Mouse (Mus musculus) midbrain, embryonic 11.5 days (tissue): ENCODE measurements around the gene Smarcad1. TPM values are rescaled to one million over a fixed set of nuclear protein-coding genes. Genes with fewer than 3 reads are reported as not detected.

Source experiments
- ATAC-seq: fragments of 200-750 bp; cut with Nextera tagmentation; 2 replicates; pipeline ENCODE4 v1.8.0; 2017; ENCODE audit warnings: moderate TSS enrichment, moderate library complexity; ENCODE audit not compliant: low FRiP score
- DNase-seq: peaks from one replicate; pipeline ENCODE4 v3.0.0; 2015; ENCODE audit warnings: low spot score; ENCODE audit errors: missing footprints
- H3K27ac ChIP-seq: fragments of 300-500 bp; sonication (generic); 2 replicates; pipeline ENCODE4 v1.5.1; 2014; ENCODE audit warnings: low read depth, low read length
- H3K27me3 ChIP-seq: fragments of 300-500 bp; sonication (generic); 2 replicates; pipeline ENCODE4 v1.6.1; 2014; ENCODE audit warnings: mild to moderate bottlenecking, low read length, moderate library complexity, mixed read lengths; ENCODE audit not compliant: control insufficient read depth, insufficient read depth
- H3K36me3 ChIP-seq: fragments of 300-500 bp; sonication (generic); 2 replicates; pipeline ENCODE4 v1.6.1; 2014; ENCODE audit warnings: mild to moderate bottlenecking, low read length, moderate library complexity, mixed read lengths; ENCODE audit not compliant: control insufficient read depth, insufficient read depth
- H3K4me1 ChIP-seq: fragments of 300-500 bp; sonication (generic); 2 replicates; pipeline ENCODE4 v1.6.1; 2014; ENCODE audit warnings: low read length; ENCODE audit not compliant: control insufficient read depth, insufficient read depth
- H3K4me2 ChIP-seq: fragments of 300-500 bp; sonication (generic); 2 replicates; pipeline ENCODE4 v1.6.1; 2014; ENCODE audit warnings: mild to moderate bottlenecking, moderate library complexity
- H3K4me3 ChIP-seq: fragments of 300-500 bp; sonication (generic); 2 replicates; pipeline ENCODE4 v1.5.1; 2014; ENCODE audit warnings: low read depth, low read length
- H3K9ac ChIP-seq: fragments of 300-500 bp; sonication (generic); 2 replicates; pipeline ENCODE4 v1.6.1; 2014; ENCODE audit warnings: low read length
- H3K9me3 ChIP-seq: fragments of 300-500 bp; sonication (generic); 2 replicates; pipeline ENCODE4 v1.6.1; 2016; ENCODE audit warnings: low read length; ENCODE audit not compliant: control insufficient read depth
- WGBS: fragments of 180-500 bp; shearing (Covaris S2); extraction: QIAGEN DNeasy Blood & Tissue Kit; methylation state at CpG from one replicate; pipeline ENCODE4 v1.1.7; 2014; 5-methylcytosine and 5-hydroxymethylcytosine counted together
- polyA plus RNA-seq: library from polyadenylated mRNA; unstranded; fragments of >200 nt; fragmentation: Nextera tagmentation; extraction: Ambion mirVana; gene quantifications from 2 replicates; pipeline ENCODE4 v1.2.1, GENCODE M21; 2014

Gene Smarcad1
- polyA plus RNA-seq, 1 experiment from 2014 or later, result 109 TPM

DNA sequence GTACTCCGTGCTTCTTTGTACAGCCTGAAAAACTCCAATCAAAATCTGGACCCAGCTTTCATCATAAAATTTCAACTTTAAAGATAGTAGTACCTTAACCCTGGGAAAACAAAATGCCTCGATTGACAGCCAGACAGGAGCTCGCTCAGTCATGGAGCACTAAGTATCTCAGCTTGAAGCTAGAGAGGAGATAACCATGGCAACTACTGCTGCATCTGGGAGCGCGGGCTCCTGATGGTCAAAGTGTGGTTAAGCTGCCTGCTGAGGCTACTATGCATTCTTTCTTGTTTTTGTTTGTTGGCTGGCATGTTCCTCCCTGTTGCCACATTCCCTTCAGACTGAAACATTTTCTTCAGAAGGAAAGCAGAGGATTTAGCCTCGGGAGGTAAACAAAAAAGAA, 90.0 kb downstream of the Smarcad1 start:
- H3K9ac ChIP-seq, result no peak overlapping the region
- no peak overlapping the region for H3K4me3 ChIP-seq
- ATAC-seq, result peak; percentile 77
- peaks cover 6% of the 10 kb centered on the region; the same call in 1 of the 2 replicates for H3K4me1 ChIP-seq
- H3K9me3 ChIP-seq, result no peaks in the 10 kb centered on the region; the same call in 1 of the 2 replicates
- no peaks in the 10 kb centered on the region for H3K27me3 ChIP-seq
- no peak for DNase-seq
- H3K4me2 ChIP-seq, result no peak overlapping the region
- H3K36me3 ChIP-seq, result no peaks in the 10 kb centered on the region
- 28% methylated on average over 6 of the region's 6 CpGs for WGBS
- no peak overlapping the region for H3K27ac ChIP-seq

DNA sequence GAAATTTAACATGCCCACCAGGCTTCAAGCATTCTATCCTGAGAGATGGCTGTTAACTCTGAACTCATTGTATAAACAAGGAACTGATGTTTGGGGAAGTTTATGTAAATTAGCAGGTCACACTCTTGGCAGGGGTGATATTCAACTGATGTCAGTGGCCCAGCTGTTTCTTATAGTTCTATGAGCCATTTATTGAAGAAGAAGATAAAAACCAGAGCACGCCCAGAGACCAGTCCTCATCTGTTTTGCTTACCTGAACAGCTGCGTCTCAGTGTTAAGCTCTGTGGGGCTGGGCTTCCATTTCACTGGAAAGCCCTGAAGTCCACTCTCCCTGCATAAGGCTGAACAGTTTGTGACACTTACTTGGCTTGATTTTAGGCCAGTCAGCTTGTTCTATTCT, 95.4 kb downstream of the Smarcad1 start:
- peak; percentile 86 for DNase-seq
- Histone ChIP-seq H3K36me3 (no peaks in the 10 kb centered on the region), H3K4me1 (peaks cover 13% of the 10 kb centered on the region), H3K27me3 (no peaks in the 10 kb centered on the region), H3K9me3 (no peaks in the 10 kb centered on the region; the same call in 1 of the 2 replicates), H3K27ac (no peak overlapping the region; the same call in 1 of the 2 replicates), H3K4me3 (no peak overlapping the region), H3K4me2 (no peak overlapping the region), H3K9ac (no peak overlapping the region)
- WGBS, result 40% methylated on average over 2 of the region's 2 CpGs
- peak; percentile 20; the same call in 1 of the 2 replicates for ATAC-seq

DNA sequence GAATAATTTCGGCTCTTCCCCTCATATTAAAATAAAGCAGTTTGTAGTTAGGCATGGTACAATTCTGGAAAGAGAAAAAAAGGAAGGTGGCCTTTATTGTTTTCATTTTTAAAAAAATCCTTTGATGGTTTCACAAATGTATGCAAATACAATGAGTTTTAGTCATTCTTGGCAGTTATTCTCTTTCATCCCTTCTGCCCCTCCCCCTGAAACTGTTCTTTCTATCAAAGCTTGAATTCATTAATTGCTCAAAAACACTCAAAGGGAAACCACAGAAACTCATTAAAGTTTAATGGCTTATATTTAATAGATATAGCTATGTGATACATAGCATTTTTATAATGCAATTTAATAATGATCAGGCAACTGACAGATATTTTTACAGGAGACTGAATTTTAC, 95.9 kb downstream of the Smarcad1 start:
- Histone ChIP-seq H3K36me3 (no peaks in the 10 kb centered on the region), H3K27ac (no peak overlapping the region; the same call in 1 of the 2 replicates), H3K4me1 (peaks cover 13% of the 10 kb centered on the region), H3K9me3 (no peaks in the 10 kb centered on the region; the same call in 1 of the 2 replicates), H3K4me3 (no peak overlapping the region), H3K27me3 (no peaks in the 10 kb centered on the region), H3K4me2 (no peak overlapping the region), H3K9ac (no peak overlapping the region)
- WGBS, result 74% methylated on average over 1 of the region's 1 CpGs
- no peak for DNase-seq
- no peak for ATAC-seq

DNA sequence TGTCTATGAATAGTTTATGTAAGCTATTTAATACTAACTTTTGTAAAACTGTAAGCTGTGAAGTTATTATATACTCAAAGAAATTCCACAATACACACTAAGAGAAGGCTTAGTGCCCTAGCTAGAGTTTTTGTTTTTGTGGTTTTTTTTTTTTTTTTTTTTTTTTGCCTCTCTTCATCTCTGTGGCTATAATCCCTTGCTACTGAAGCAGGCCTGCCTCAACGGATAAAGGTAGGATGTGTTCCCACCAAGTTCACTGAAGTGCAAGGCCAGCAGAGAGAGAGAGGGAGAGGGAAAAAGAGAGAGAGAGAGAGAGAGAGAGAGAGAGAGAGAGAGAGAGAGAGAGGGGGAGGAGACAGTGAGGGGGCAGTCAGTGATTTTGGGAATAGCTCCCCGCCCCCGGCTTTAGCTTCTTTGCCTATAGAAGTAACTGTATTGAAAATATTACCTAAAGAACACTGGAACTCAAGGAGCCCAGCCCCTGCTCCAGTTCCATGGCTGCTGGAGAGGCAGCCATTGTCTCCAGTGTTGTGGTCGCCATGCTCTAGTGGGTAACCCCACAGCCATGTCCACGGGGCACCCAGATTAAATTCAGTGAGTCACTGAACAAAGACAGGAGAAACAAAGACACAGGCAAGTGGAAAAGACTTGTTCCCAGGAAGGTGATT, 97.8 kb downstream of the Smarcad1 start:
- Histone ChIP-seq H3K27me3 (no peaks in the 10 kb centered on the region), H3K4me3 (no peak overlapping the region), H3K9me3 (no peaks in the 10 kb centered on the region), H3K4me1 (peaks cover 21% of the 10 kb centered on the region), H3K36me3 (no peaks in the 10 kb centered on the region), H3K4me2 (no peak overlapping the region), H3K9ac (peak overlapping the region; percentile 16; the same call in 1 of the 2 replicates), H3K27ac (peak overlapping the region; percentile 48; the same call in 1 of the 2 replicates)
- DNase-seq (peak; percentile 90), ATAC-seq (peak; percentile 89)
- 34% methylated on average over 5 of the region's 5 CpGs for WGBS

DNA sequence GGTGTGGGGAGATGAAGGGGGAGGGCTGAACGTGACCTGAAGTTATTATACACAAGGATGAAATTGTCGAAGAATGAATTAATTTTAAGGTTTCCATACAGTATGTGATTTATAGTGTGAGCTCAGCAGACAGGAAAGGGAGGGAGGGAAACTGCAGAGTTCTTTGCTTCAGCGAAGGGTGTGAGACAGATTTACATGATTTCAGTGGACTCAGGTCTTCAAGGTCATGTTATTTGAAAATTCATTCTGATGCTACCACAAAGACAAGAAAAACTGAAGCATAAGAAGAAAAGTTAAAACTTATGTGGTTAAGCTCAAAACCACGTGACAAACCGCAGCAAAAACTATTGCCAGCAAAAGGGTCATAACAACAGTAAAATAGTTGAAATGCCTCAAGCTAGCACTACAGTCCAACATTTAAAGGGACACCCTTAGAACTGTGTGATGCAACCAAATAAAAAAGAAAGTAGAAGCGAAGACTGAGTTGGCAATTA, 98.4 kb downstream of the Smarcad1 start:
- ATAC-seq, result no peak
- 58% methylated on average over 6 of the region's 6 CpGs for WGBS
- no peak overlapping the region for H3K4me2 ChIP-seq

DNA sequence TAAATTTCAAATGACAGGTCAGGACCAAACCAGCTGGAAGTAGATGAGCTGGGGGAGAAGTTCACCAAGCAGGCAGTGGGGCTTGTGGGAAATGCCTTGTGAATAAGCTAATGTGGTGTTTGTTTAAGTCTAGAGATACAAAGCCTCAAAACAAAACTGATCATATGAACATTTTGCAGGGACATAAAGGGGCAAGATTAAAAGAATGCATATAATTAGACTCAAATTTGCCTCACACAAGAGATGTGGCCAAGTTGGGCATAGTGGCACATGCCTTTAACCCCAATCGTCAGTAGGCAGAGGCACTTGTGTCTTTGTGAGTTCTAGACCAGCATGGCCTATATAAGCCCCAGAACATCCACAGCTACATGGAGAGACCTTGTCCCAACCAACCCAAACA, 99.9 kb downstream of the Smarcad1 start:
- WGBS, result 97% methylated on average over 1 of the region's 1 CpGs
- Histone ChIP-seq H3K27ac (no peak overlapping the region), H3K36me3 (no peaks in the 10 kb centered on the region), H3K4me1 (peaks cover 21% of the 10 kb centered on the region), H3K4me3 (no peak overlapping the region), H3K4me2 (no peak overlapping the region), H3K27me3 (no peaks in the 10 kb centered on the region), H3K9me3 (no peaks in the 10 kb centered on the region), H3K9ac (no peak overlapping the region)
- DNase-seq (no peak), ATAC-seq (no peak)

More for the DNA sequence above, 98.4 kb downstream of the Smarcad1 start:
- Histone ChIP-seq H3K9ac (peak overlapping the region; percentile 16; the same call in 1 of the 2 replicates), H3K4me1 (peaks cover 21% of the 10 kb centered on the region), H3K9me3 (no peaks in the 10 kb centered on the region), H3K36me3 (no peaks in the 10 kb centered on the region), H3K27me3 (no peaks in the 10 kb centered on the region), H3K4me3 (no peak overlapping the region), H3K27ac (peak overlapping the region; percentile 48; the same call in 1 of the 2 replicates)
- peak; percentile 83 for DNase-seq

DNA sequence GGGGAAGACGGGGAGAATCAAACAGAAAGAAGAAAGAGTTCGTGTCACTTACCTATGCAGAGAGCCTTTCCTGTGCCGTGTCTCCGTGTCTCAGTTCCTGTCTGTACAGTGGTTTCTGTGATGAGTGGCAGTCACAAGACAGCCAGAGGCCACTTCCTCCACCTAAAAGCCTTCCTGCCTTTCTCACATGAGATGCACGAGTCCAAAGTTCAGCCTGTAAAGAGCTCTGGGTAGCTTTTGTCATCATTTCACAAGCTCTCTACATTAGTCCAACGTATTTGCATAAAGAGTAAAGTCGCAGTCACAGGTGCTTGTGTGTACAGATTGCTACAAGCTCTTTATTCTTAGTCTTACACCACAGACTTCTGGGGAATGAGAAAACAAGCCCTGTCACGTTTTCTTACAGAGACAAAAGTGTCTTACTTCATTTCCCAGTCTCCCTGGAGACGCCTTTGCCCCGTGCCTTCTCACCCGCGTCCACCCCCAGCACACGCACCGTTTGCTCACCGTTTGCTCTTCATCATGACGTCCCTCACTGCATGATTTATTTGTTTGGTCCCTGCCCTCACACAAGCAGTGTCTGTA, 102.3 kb downstream of the Smarcad1 start, which contains the start of gene Hpgds:
Hpgds (minus strand) TSS at position 288 of the 585 bp plus-strand sequence.
- DNase-seq (no peak), ATAC-seq (peak; percentile 49)
- H3K4me3 ChIP-seq, result no peak within 1 kb of the TSS
- no peaks in the 10 kb centered on the region for H3K9me3 ChIP-seq
- no peaks in the 10 kb centered on the region for H3K27me3 ChIP-seq
- H3K4me1 ChIP-seq, result peaks cover 15% of the 10 kb centered on the region; the same call in 1 of the 2 replicates
- H3K4me2 ChIP-seq, result peak within 1 kb of the TSS; percentile 14; the same call in 1 of the 2 replicates
- 30% methylated on average over 16 of the region's 16 CpGs for WGBS
- H3K27ac ChIP-seq, result no peak within 1 kb of the TSS
- H3K9ac ChIP-seq, result no peak within 1 kb of the TSS
- H3K36me3 ChIP-seq, result no peaks in the 10 kb centered on the region

DNA sequence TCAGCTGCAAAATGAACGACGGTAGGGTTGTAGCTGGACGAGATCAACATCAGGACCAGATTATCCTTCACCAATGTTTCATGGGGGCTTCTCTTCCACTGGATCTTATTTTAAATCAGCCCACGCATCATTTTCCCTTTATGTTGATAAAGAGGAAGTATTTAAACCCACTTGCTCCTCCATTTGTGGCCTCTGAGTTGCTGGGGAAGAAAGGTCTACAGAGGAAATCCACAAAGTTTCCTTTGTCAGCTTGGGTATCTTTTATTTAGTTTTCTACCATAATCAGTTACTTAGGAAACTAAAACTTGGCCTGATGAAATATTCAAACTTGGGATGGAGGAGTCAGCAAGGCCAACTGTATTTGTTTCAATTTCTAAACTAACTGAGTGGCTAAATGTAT, 104.0 kb downstream of the Smarcad1 start:
- WGBS, result 91% methylated on average over 4 of the region's 4 CpGs
- H3K36me3 ChIP-seq, result no peaks in the 10 kb centered on the region
- H3K27ac ChIP-seq, result no peak overlapping the region
- H3K4me2 ChIP-seq, result no peak overlapping the region
- H3K4me1 ChIP-seq, result peaks cover 8% of the 10 kb centered on the region; the same call in 1 of the 2 replicates
- H3K9ac ChIP-seq, result no peak overlapping the region
- no peaks in the 10 kb centered on the region for H3K27me3 ChIP-seq
- no peaks in the 10 kb centered on the region for H3K9me3 ChIP-seq
- DNase-seq (no peak), ATAC-seq (no peak)
- no peak overlapping the region for H3K4me3 ChIP-seq

DNA sequence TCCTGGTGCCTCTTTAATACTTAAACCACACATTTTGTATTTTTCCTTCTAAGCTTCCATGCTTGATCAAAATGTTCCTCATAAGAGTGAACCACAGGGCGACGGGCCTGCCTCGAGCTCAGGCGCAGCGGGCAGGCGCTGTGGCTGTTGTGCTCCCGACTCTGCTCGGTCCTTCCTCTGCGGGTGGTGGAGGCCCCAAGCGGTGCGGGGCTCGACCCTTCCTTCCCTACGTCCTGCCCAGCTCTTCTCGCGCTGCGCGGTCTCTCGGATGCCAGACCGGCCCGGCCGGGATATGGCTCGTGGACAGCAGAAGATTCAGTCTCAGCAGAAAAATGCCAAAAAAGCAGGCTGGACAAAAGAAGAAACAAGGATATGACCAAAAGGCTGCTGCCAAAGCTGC, 108.3 kb downstream of the Smarcad1 start:
- peak overlapping the region; percentile 31; the same call in 1 of the 2 replicates for H3K4me2 ChIP-seq
- DNase-seq (no peak), ATAC-seq (0 out of 2 replicates have a peak, but pooled peaks have one; percentile 38)
- no peaks in the 10 kb centered on the region for H3K9me3 ChIP-seq
- H3K36me3 ChIP-seq, result no peaks in the 10 kb centered on the region
- H3K27me3 ChIP-seq, result no peaks in the 10 kb centered on the region
- no peak overlapping the region for H3K4me3 ChIP-seq
- peak overlapping the region; percentile 18; the same call in 1 of the 2 replicates for H3K9ac ChIP-seq
- WGBS, result 8% methylated on average over 22 of the region's 22 CpGs
- no peak overlapping the region for H3K27ac ChIP-seq
- H3K4me1 ChIP-seq, result no peaks in the 10 kb centered on the region
